Mouse (Mus musculus): ENCODE data around the gene Rab23.
"Not testable (repeated sequence)": the region's sequence is repeated elsewhere in the genome, so short reads cannot be mapped to it uniquely, and the experiment has no call there.

The Rab23 gene

GRCm38 (mm10) chr1:33734001-33734685 is 14.5 kb downstream of the Rab23 start:
- peak; percentile 21 for DNase-seq

GRCm38 (mm10) chr1:33738281-33738680 is 18.6 kb downstream of the Rab23 start:
- no peak for DNase-seq

- DNase-seq = no peak
Observed at GRCm38 (mm10) chr1:33738681-33739278, 19.1 kb downstream of the Rab23 start.

- DNase-seq = peak; percentile 79
Observed at GRCm38 (mm10) chr1:33739302-33739701, 19.6 kb downstream of the Rab23 start.

- peak; percentile 53 for DNase-seq
Observed at GRCm38 (mm10) chr1:33742903-33743302, 23.2 kb downstream of the Rab23 start.

GRCm38 (mm10) chr1:33744815-33745214 is 25.1 kb downstream of the Rab23 start:
- DNase-seq = not testable (repeated sequence)

GRCm38 (mm10) chr1:33745901-33746300 is 26.2 kb downstream of the Rab23 start:
- no peak for DNase-seq

GRCm38 (mm10) chr1:33749109-33749508 is 29.4 kb downstream of the Rab23 start:
- no peak for DNase-seq

GRCm38 (mm10) chr1:33749709-33750108 is 30.0 kb downstream of the Rab23 start:
- not testable (repeated sequence) for DNase-seq

GRCm38 (mm10) chr1:33751283-33751682 is 31.6 kb downstream of the Rab23 start:
- no peak for DNase-seq

- peak; percentile 44 for DNase-seq
Observed at GRCm38 (mm10) chr1:33754089-33754488, 34.4 kb downstream of the Rab23 start.

- peak; percentile 82 for DNase-seq
Observed at GRCm38 (mm10) chr1:33754965-33755735, 35.5 kb downstream of the Rab23 start.

GRCm38 (mm10) chr1:33755799-33756198 is 36.1 kb downstream of the Rab23 start:
- DNase-seq = no peak

GRCm38 (mm10) chr1:33756258-33757032 is 36.8 kb downstream of the Rab23 start:
- peak; percentile 6 for DNase-seq

- peak; percentile 29 for DNase-seq
Observed at GRCm38 (mm10) chr1:33757033-33757413, 37.3 kb downstream of the Rab23 start.

- DNase-seq = peak; percentile 68
Observed at GRCm38 (mm10) chr1:33757491-33758041, 37.9 kb downstream of the Rab23 start, which contains the start of gene Bag2. Gene Bag2 (minus strand): TSS chr1:33757795.

- peak; percentile 4 for DNase-seq
Observed at GRCm38 (mm10) chr1:33758488-33758887, 38.8 kb downstream of the Rab23 start.

- no peak for DNase-seq
Observed at GRCm38 (mm10) chr1:33763826-33764225, 44.1 kb downstream of the Rab23 start.

GRCm38 (mm10) chr1:33765468-33766080 is 45.9 kb downstream of the Rab23 start:
- DNase-seq = no peak

- no peak for DNase-seq
Observed at GRCm38 (mm10) chr1:33766520-33767508, 47.1 kb downstream of the Rab23 start.
